Mouse (Mus musculus) megakaryocyte-erythroid progenitor cell, adult 5-6 weeks (primary cell): Measurements from ENCODE around the gene Asxl2. TPM values are rescaled to one million over a fixed set of nuclear protein-coding genes. Genes with fewer than 3 reads are reported as not detected.
A peak's percentile ranks its signal among the peaks of the same experiment; 100 is the strongest.
"Not testable (repeated sequence)": the region's sequence is repeated elsewhere in the genome, so short reads cannot be mapped to it uniquely, and the experiment has no call there.

Source experiments
- ATAC-seq: replicated peaks from 2 replicates; pipeline ENCODE4 v1.8.0; 2016; ENCODE audit warnings: mild to moderate bottlenecking, inconsistent platforms; ENCODE audit not compliant: severe bottlenecking, poor library complexity, low FRiP score, low TSS enrichment
- total RNA-seq, 2 experiments: library from RNA; stranded (forward) in 1 of 2; stranded (reverse) in 1 of 2; fragments of 200-1000, 215-1000 nt in 1 of 2; fragments of >200 nt in 1 of 2; fragmentation: Nextera tagmentation in 1 of 2; gene quantifications; 2 replicates each; pipeline ENCODE4 v1.2.3; 2014 to 2017

Asxl2 gene
- total RNA-seq, 2 experiments from 2014 or later, result 35.8 to 57.5 TPM

DNA sequence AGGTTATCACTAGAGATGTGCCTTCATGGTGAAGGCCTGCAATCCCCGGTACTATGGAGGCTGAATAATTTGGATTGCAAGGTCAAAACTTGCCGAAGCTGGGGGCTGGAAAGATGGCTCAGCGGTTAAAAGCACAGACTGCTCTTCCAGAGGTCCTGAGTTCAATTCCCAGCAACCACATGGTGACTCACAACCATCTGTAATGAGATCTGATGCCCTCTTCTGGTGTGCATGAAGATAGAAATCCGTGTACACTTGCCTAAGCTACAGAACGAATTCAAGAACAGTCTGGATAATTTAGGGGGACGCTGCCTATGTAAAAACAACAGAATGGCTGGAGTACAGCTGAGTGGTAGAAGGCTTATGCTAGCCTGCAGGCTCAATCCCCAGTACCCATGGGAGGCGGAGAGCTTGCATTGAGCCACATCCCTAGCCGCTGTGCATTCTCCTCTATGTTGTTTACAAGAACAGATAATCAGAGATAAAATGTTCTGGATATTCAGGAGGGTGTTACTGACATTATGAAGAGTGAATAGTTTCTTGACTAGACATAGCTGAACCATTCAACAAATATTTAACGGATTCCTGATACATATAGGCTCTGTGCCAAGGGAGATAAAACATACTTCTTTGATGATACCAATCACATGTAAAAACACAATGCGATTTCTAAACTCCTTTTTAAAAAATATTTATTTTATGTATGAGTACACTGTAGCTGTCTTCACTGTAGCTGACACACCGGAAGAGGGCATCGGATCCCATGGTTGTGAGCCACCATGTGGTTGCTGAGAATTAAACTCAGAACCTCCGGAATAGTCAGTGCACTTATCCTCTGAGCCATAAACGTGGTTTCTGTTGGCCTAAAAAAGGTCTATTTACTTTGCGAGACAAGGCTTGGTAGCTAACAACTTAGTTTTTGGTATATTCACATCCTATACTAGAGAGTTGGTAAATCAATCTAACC is 999 bp upstream of the Asxl2 start:
- ATAC-seq, result peak; percentile 12

GRCm38 (mm10) chr12:3427067-3427889 is 621 bp downstream of the Asxl2 start:
- peak; percentile 77 for ATAC-seq

GRCm38 (mm10) chr12:3427891-3428775 is 1.5 kb downstream of the Asxl2 start:
- no peak for ATAC-seq

GRCm38 (mm10) chr12:3429681-3430442 is 3.2 kb downstream of the Asxl2 start:
- no peak for ATAC-seq

- no peak for ATAC-seq
Measured at GRCm38 (mm10) chr12:3430443-3430753, 3.7 kb downstream of the Asxl2 start.

GRCm38 (mm10) chr12:3430985-3431384 is 4.3 kb downstream of the Asxl2 start:
- no peak for ATAC-seq

- ATAC-seq, result no peak
Measured at GRCm38 (mm10) chr12:3433736-3434135, 7.1 kb downstream of the Asxl2 start.

GRCm38 (mm10) chr12:3436446-3436845 is 9.8 kb downstream of the Asxl2 start:
- ATAC-seq, result no peak

GRCm38 (mm10) chr12:3437815-3438214 is 11.2 kb downstream of the Asxl2 start:
- no peak for ATAC-seq

DNA sequence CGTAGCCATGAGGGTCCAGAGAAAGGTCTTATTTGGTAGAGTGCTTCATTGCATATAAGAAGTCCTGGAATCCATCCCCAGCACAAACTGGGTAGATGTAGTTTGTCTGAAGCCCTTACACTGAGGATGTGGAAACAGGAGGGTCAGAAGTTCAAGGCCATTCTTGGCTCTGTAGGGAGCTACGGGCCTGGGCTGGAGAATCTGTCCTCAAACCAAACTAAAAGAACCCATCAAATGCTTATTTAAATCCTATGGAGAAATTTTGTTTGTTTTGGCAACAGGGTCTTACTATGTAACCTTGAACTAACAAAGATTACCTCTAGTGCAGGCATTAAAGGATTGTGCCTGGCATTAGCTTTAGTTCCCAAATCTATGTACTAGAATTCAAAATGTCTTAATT is 14.3 kb downstream of the Asxl2 start:
- ATAC-seq, result peak; percentile 38; the same call in 1 of the 2 replicates

GRCm38 (mm10) chr12:3441361-3441760 is 14.7 kb downstream of the Asxl2 start:
- ATAC-seq, result peak; percentile 79

- ATAC-seq, result no peak
Measured at GRCm38 (mm10) chr12:3453554-3453953, 26.9 kb downstream of the Asxl2 start.

DNA sequence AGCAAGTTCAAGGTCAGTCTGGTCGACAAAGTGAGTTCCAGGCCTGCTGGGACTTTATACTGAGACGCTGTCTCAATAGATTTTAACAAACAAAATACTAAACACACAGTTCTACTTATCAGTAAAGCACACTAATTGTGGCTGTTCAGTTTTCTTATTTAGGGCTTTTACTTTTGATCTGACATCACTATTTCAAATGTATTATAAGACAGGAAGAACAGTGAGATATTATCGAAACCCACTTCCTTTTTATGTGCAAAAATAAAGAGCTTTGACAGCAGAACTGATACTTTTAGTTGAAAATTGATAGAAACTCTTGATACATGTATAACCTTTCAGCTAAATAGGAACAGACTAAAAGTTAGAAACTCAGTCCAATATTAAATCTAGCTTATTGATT is 36.4 kb downstream of the Asxl2 start:
- ATAC-seq, result no peak

DNA sequence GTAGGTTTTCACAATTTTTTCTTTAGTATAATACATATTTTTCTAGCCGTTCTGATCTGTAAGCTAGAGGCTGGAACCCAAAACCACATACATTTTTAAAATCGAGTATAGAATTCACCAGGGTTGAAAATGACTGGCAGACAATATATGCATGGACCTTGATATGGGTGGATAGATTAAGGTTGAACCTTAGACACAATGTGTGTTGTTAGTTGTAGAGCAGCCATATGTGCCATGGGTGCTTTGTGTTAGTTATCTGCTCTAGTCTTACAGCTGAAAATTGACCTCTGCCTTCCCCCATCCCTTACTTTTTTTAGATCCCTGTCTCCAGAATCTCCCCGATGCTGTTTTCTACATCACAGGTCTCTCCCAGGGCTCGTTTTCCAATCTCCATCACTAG is 73.0 kb downstream of the Asxl2 start:
- no peak for ATAC-seq

GRCm38 (mm10) chr12:3500071-3500470 is 73.4 kb downstream of the Asxl2 start:
- ATAC-seq, result no peak

DNA sequence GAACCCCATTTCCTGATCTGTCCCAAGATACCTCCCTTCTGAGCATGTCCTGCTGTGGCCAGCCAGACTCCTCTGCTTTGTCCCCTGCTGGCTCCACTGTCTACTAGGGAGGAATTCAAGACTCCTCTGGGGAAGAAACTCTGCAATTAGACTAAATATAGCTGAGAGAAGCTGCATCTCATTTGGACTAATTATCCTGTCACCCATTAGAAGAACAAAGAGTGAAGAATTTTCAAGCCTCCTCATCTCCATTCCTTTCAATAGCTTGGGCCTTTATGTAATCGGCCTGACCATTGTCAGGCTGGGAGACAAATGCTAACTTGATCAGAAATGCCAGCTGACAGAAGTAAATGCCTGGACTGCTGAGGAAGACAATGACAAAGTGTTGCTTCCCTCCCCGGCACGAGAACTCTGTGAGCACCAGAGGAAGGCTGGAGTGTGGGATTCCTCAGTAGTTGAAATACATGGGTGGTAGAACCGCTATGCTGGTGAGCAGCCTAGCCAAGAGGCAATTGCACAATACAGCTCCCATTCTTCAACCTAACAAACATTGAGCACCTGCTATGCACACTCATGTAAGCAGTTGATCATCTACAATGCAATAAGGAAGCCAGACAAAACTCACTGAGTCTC is 92.1 kb downstream of the Asxl2 start:
- no peak for ATAC-seq

GRCm38 (mm10) chr12:3521806-3522205 is 95.1 kb downstream of the Asxl2 start:
- ATAC-seq, result not testable (repeated sequence)

DNA sequence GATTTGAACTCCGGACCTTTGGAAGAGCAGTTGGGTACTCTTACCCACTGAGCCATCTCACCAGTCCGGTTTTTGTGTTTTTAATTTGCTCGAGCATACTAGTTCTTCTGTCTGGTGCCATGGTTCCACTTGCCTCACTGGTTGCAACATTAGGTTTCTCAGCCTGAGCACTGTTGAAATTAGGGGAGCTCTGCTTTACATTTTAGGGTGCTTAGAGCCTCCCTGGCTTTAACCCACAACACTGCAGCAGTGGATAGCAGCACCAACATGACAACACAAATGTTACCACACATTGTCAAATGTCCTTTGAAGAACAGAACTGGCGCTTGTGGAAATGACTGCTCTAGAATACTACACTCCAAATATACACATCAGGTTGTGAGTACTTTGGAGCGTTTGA is 98.9 kb downstream of the Asxl2 start:
- ATAC-seq, result no peak
